Mouse (Mus musculus) liver, embryonic 11.5 days (tissue): Measurements from ENCODE around the gene Limch1. TPM values are rescaled to one million over a fixed set of nuclear protein-coding genes. Genes with fewer than 3 reads are reported as not detected.

Experiments used
- ATAC-seq: fragments of 200-750 bp; cut with Nextera tagmentation; replicated peaks from 2 replicates; pipeline ENCODE4 v1.8.0; 2017; ENCODE audit warnings: moderate number of reproducible peaks, mild to moderate bottlenecking, moderate TSS enrichment, moderate library complexity; ENCODE audit not compliant: low FRiP score
- DNase-seq: peaks from one replicate; pipeline ENCODE4 v3.0.0-alpha.2; 2017; ENCODE audit warnings: low spot score
- H3K27ac ChIP-seq: fragments of 300-500 bp; sonication (generic); 2 replicates; pipeline ENCODE4 v1.5.1; 2014; ENCODE audit warnings: mild to moderate bottlenecking, low read depth, low read length, control low read depth
- H3K27me3 ChIP-seq: fragments of 300-500 bp; sonication (generic); replicated peaks from 2 replicates; pipeline ENCODE4 v1.6.1; 2014; ENCODE audit warnings: low read length, mixed read lengths; ENCODE audit not compliant: control insufficient read depth, insufficient read depth
- H3K36me3 ChIP-seq: fragments of 300-500 bp; sonication (generic); 2 replicates; pipeline ENCODE4 v1.6.1; 2014; ENCODE audit warnings: mild to moderate bottlenecking, low read length, moderate library complexity, mixed read lengths; ENCODE audit not compliant: control insufficient read depth, insufficient read depth
- H3K4me1 ChIP-seq: fragments of 300-500 bp; sonication (generic); replicated peaks from 2 replicates; pipeline ENCODE4 v1.6.1; 2014; ENCODE audit warnings: low read length, mixed read lengths; ENCODE audit not compliant: control insufficient read depth, insufficient read depth
- H3K4me2 ChIP-seq: fragments of 300-500 bp; sonication (generic); 2 replicates; pipeline ENCODE4 v1.6.1; 2014; ENCODE audit warnings: mild to moderate bottlenecking, control low read depth, moderate library complexity
- H3K4me3 ChIP-seq: fragments of 300-500 bp; sonication (generic); 2 replicates; pipeline ENCODE4 v1.5.1; 2014; ENCODE audit warnings: low read depth, low read length, control low read depth
- H3K9ac ChIP-seq: fragments of 300-500 bp; sonication (generic); 2 replicates; pipeline ENCODE4 v1.6.1; 2014; ENCODE audit warnings: low read depth, low read length, control low read depth
- H3K9me3 ChIP-seq: fragments of 300-500 bp; sonication (generic); 2 replicates; pipeline ENCODE4 v1.6.1; 2016; ENCODE audit warnings: low read length, inconsistent platforms, mixed read lengths; ENCODE audit not compliant: control insufficient read depth
- WGBS: fragments of 180-500 bp; shearing (Covaris S2); extraction: QIAGEN DNeasy Blood & Tissue Kit; methylation state at CpG from one replicate; pipeline ENCODE4 v1.1.7; 2014; 5-methylcytosine and 5-hydroxymethylcytosine counted together
- polyA plus RNA-seq: library from polyadenylated mRNA; unstranded; fragments of >200 nt; fragmentation: Nextera tagmentation; extraction: Ambion mirVana; gene quantifications from 2 replicates; pipeline ENCODE4 v1.2.1, GENCODE M21; 2014

Limch1 gene
- 11.6 and 13.4 TPM in 2 replicates for polyA plus RNA-seq

- DNase-seq (peak; percentile 58), ATAC-seq (peak; percentile 20; the same call in 1 of the 2 replicates)
- no peaks in the 10 kb centered on the region for H3K36me3 ChIP-seq
- WGBS = 4% methylated on average over 37 of the region's 50 CpGs
- H3K4me3 ChIP-seq = peak within 1 kb of the TSS; percentile 54
- no peak within 1 kb of the TSS for H3K27ac ChIP-seq
- H3K4me1 ChIP-seq = no peaks in the 10 kb centered on the region
- peak within 1 kb of the TSS; percentile 81 for H3K4me2 ChIP-seq
- H3K9ac ChIP-seq = 0 out of 2 replicates have a peak within 1 kb of the TSS, but pooled peaks have one; percentile 20
- peaks cover 37% of the 10 kb centered on the region for H3K27me3 ChIP-seq
- H3K9me3 ChIP-seq = no peaks in the 10 kb centered on the region
These were observed at the start of gene Limch1 for GRCm38 (mm10) chr5:66745390-66745995. Limch1 (plus strand) TSS chr5:66745827.

DNA sequence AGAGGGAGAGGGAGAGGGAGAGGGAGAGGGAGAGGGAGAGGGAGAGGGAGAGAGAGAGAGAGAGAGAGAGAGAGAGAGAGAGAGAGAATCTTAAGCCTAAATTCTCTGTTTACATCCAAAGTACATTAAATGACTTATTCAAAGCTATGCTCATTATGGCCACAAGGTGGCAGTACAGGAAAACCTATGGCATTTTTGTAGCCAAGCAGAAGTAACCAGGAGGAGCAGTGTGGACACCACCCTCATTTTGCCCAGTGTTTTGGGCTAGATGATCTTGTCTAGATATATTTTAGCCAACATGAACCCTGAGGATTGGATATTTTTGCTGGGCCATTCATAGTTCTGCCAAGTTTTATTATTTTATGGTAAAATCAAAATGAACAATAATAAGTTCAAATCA lies 48.5 kb upstream of the Limch1 start:
- no peaks in the 10 kb centered on the region for H3K9me3 ChIP-seq
- DNase-seq = no peak
- ATAC-seq = no peak

GRCm38 (mm10) chr5:66699911-66700310 lies 45.7 kb upstream of the Limch1 start:
- Histone ChIP-seq H3K9ac (no peak overlapping the region), H3K9me3 (no peaks in the 10 kb centered on the region), H3K4me2 (no peak overlapping the region), H3K4me3 (no peak overlapping the region), H3K36me3 (no peaks in the 10 kb centered on the region), H3K4me1 (0 out of 2 replicates have a peak, but pooled peaks cover 7% of the 10 kb centered on the region), H3K27ac (no peak overlapping the region), H3K27me3 (no peaks in the 10 kb centered on the region)
- ATAC-seq = no peak
- no peak for DNase-seq
- 59% methylated on average over 6 of the region's 6 CpGs for WGBS

More for the DNA sequence above, 48.5 kb upstream of the Limch1 start:
- Histone ChIP-seq H3K27me3 (no peaks in the 10 kb centered on the region), H3K36me3 (no peaks in the 10 kb centered on the region), H3K4me2 (no peak overlapping the region), H3K4me3 (no peak overlapping the region), H3K27ac (no peak overlapping the region), H3K9ac (no peak overlapping the region), H3K4me1 (no peaks in the 10 kb centered on the region)

DNA sequence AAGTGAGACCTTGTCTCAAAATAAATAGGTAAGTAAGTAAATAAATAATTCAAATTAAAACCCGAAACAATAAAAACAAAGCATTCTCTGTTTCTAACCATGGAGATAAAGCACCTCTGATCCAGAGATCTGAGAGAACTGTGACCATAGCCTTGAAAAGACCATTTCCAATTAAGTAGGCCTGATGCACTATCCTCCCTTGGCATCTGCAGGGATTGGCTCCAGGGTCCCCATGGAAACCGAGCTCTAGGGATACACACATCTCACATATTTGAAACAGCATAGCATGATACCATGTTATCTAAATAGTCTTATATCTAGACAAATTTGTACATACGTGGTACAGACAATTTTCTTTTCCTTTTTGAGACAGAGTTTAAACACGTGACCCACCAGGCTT lies 43.7 kb upstream of the Limch1 start:
- Histone ChIP-seq H3K9ac (no peak overlapping the region), H3K9me3 (no peaks in the 10 kb centered on the region), H3K4me2 (no peak overlapping the region), H3K27ac (no peak overlapping the region), H3K4me3 (no peak overlapping the region), H3K36me3 (no peaks in the 10 kb centered on the region), H3K27me3 (no peaks in the 10 kb centered on the region), H3K4me1 (0 out of 2 replicates have a peak, but pooled peaks cover 7% of the 10 kb centered on the region)
- no peak for DNase-seq
- no peak for ATAC-seq
- WGBS = 78% methylated on average over 4 of the region's 4 CpGs

DNA sequence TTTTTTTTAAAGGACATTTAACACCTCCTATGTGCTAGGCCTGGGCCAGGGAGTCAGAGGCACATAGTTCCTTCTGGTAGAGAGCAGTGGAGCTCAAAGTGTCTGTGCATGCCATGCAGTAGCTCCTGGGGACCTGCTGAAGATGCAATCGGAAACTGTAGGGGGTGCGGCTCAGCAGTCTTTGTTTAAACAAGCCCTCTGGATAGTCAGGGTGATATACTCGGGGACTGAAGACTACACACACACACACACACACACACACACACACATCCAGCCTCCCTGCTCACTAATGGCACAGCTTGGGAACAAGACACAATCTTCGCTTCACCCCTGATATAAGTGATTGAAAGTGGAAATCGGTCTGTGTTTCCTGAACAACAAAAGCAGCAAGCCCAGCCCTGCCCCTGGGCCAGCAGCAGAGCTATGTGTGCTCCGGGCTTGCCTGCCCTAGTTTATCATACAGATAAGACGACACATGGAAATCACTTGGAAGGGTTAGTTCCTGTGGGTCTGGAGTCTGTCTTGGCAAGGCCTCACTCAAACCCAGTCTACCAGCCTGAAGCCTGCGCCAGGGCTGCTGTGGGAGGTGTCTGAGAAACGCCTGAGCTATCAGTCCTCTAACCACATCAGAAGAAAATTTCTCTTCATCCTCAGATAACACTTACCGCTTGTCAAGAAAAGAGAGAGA lies 42.2 kb upstream of the Limch1 start:
- no peak overlapping the region for H3K27ac ChIP-seq
- H3K4me3 ChIP-seq = no peak overlapping the region
- H3K4me2 ChIP-seq = no peak overlapping the region
- no peaks in the 10 kb centered on the region for H3K9me3 ChIP-seq
- 0 out of 2 replicates have a peak, but pooled peaks cover 7% of the 10 kb centered on the region for H3K4me1 ChIP-seq
- no peaks in the 10 kb centered on the region for H3K36me3 ChIP-seq
- H3K27me3 ChIP-seq = no peaks in the 10 kb centered on the region
- no peak overlapping the region for H3K9ac ChIP-seq
- DNase-seq (no peak), ATAC-seq (no peak)
- 21% methylated on average over 10 of the region's 10 CpGs for WGBS

GRCm38 (mm10) chr5:66707859-66708258 lies 37.8 kb upstream of the Limch1 start:
- H3K4me2 ChIP-seq = no peak overlapping the region
- H3K27ac ChIP-seq = no peak overlapping the region
- no peak overlapping the region for H3K4me3 ChIP-seq
- WGBS = 75% methylated on average over 5 of the region's 5 CpGs
- ATAC-seq = no peak
- H3K27me3 ChIP-seq = no peaks in the 10 kb centered on the region
- 0 out of 2 replicates have a peak, but pooled peaks cover 7% of the 10 kb centered on the region for H3K4me1 ChIP-seq
- no peak overlapping the region for H3K9ac ChIP-seq
- no peaks in the 10 kb centered on the region for H3K36me3 ChIP-seq
- DNase-seq = no peak
- H3K9me3 ChIP-seq = no peaks in the 10 kb centered on the region

- H3K36me3 ChIP-seq = no peaks in the 10 kb centered on the region
- 19% methylated on average over 4 of the region's 4 CpGs for WGBS
These were observed 35.1 kb upstream of the Limch1 start for GRCm38 (mm10) chr5:66710445-66711019.

DNA sequence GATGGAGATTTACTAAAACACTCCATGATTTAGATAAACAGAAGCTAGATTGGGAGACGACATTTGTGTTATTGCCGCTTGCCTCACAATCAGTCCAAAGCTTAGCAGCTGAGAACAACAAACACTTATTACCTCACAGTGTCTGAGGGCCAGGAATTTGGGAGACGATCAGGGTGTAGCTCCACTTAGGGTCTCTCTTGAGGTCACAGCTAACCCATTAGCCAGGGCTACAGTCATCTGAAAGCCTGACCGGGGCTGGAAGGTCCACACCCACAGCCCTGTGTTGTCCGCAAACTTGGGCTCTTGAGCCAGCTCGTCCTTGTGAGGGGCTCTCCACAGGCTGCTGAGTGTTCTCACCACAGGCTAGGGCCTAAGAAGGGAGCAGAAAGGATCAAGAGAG lies 32.8 kb upstream of the Limch1 start:
- Histone ChIP-seq H3K27ac (no peak overlapping the region), H3K4me2 (no peak overlapping the region), H3K36me3 (no peaks in the 10 kb centered on the region), H3K9ac (no peak overlapping the region), H3K4me1 (no peaks in the 10 kb centered on the region), H3K9me3 (no peaks in the 10 kb centered on the region), H3K27me3 (0 out of 2 replicates have a peak, but pooled peaks cover 1% of the 10 kb centered on the region), H3K4me3 (no peak overlapping the region)
- no peak for ATAC-seq
- 72% methylated on average over 6 of the region's 6 CpGs for whole genome bisulfite sequencing
- no peak for DNase-seq

More at GRCm38 (mm10) chr5:66710445-66711019, 35.1 kb upstream of the Limch1 start:
- Histone ChIP-seq H3K9me3 (no peaks in the 10 kb centered on the region), H3K27ac (no peak overlapping the region), H3K27me3 (no peaks in the 10 kb centered on the region), H3K9ac (no peak overlapping the region), H3K4me3 (no peak overlapping the region), H3K4me2 (no peak overlapping the region), H3K4me1 (no peaks in the 10 kb centered on the region)
- DNase-seq = no peak
- ATAC-seq = no peak
